Mouse (Mus musculus) forebrain, embryonic 12.5 days (tissue): Measurements from ENCODE around the gene Eral1. TPM values are rescaled to one million over a fixed set of nuclear protein-coding genes. Genes with fewer than 3 reads are reported as not detected.
"Not testable (repeated sequence)": the region's sequence is repeated elsewhere in the genome, so short reads cannot be mapped to it uniquely, and the experiment has no call there.

ENCODE experiments used
- ATAC-seq: fragments of 200-750 bp; cut with Nextera tagmentation; 2 replicates; pipeline ENCODE4 v1.8.0; 2017; ENCODE audit warnings: moderate TSS enrichment; ENCODE audit not compliant: low FRiP score
- H3K27ac ChIP-seq: fragments of 300-500 bp; sonication (generic); 2 replicates; pipeline ENCODE4 v1.5.1; 2016; ENCODE audit warnings: mild to moderate bottlenecking
- H3K27me3 ChIP-seq: fragments of 300-500 bp; sonication (generic); 2 replicates; pipeline ENCODE4 v1.6.1; 2016; ENCODE audit warnings: mild to moderate bottlenecking
- H3K36me3 ChIP-seq: fragments of 300-500 bp; sonication (generic); replicated peaks from 2 replicates; pipeline ENCODE4 v1.6.1; 2016; ENCODE audit warnings: mild to moderate bottlenecking
- H3K4me1 ChIP-seq: fragments of 300-500 bp; sonication (generic); 2 replicates; pipeline ENCODE4 v1.6.1; 2016
- H3K4me2 ChIP-seq: fragments of 300-500 bp; sonication (generic); 2 replicates; pipeline ENCODE4 v1.6.1; 2016; ENCODE audit warnings: mild to moderate bottlenecking, moderate library complexity
- H3K4me3 ChIP-seq: fragments of 300-500 bp; sonication (generic); replicated peaks from 2 replicates; pipeline ENCODE4 v1.5.1; 2016; ENCODE audit warnings: mild to moderate bottlenecking
- H3K9ac ChIP-seq: fragments of 300-500 bp; sonication (generic); 2 replicates; pipeline ENCODE4 v1.6.1; 2016; ENCODE audit warnings: mild to moderate bottlenecking
- H3K9me3 ChIP-seq: fragments of 300-500 bp; sonication (generic); 2 replicates; pipeline ENCODE4 v1.6.1; 2016
- WGBS: fragments of 180-500 bp; shearing (Covaris S2); methylation state at CpG from one replicate; pipeline ENCODE4 v1.1.7; 2016; 5-methylcytosine and 5-hydroxymethylcytosine counted together
- polyA plus RNA-seq: library from polyadenylated mRNA; unstranded; fragments of >200 nt; fragmentation: Nextera tagmentation; extraction: Ambion mirVana; gene quantifications from 2 replicates; pipeline ENCODE4 v1.2.1, GENCODE M21; 2016

The Eral1 gene
- polyA plus RNA-seq, 1 experiment from 2014 or later: 35.5 TPM

DNA sequence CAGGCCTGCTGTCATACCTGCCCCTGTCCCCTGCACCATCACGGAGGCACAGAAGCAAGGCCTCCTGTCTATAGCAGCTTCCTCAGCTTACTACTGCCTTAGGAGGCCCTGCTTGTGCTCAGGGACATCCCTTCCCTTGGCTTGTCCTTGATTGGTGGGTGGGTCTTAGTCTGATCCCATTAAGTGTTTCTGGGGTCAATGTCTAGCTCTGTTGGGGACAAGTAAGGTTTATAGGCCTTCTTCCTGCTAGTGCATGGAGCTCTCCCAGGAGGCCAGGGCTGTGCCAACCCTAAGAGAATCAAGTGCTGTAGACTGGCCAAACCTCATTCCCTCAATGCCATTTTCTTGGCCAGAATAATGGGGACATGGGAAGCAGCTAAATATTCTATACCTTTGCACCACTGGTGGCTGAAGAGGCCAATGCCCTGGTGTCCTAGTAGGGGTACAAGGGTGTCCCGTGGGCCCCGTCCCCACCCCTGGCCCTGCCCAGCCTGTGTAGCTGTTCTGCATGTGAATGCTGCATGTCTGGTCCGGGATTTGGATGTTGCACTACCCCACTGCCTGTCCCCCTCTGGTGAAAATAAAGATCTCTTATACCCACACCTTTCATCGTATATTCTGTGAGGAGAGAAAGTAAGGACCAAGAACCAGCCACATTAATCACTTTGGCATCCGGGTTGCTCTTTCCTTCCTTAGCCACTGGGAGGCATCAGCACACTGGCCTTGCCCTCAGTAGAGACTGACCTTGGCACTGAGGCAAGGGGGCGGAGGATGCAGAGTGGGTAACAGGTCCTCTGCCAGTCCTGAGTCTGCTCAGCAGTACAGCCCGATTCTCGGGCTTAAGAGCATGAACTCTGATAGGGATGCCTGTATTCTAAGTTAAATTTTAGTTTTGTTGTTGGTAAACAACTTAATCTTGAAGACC lies 20.1 kb downstream of the Eral1 start:
- Histone ChIP-seq H3K27me3 (no peaks in the 10 kb centered on the region), H3K27ac (no peak overlapping the region), H3K4me2 (no peak overlapping the region), H3K4me3 (no peak overlapping the region), H3K9ac (no peak overlapping the region), H3K36me3 (peaks cover 47% of the 10 kb centered on the region), H3K9me3 (no peaks in the 10 kb centered on the region), H3K4me1 (peaks cover 5% of the 10 kb centered on the region; the same call in 1 of the 2 replicates)
- ATAC-seq: no peak
- 67% methylated on average over 9 of the region's 9 CpGs for WGBS

DNA sequence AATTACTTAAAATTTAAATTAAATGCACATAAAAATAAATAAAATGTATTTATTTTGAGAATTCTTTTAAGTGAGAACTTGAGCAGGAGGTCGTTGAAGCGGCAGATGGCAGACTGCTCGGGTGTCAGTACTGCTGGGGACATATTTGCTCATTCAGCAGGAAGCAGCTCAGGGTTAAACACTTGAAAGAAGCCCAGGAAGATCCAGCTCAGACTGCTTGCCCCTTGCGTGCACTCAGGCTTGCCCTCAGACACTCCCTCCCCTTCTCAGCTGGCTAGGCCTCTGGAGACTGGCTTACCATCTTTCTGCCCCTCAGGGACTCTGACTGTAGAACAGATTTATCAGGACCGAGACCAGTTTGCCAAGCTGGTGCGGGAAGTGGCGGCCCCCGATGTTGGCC lies 23.2 kb downstream of the Eral1 start:
- ATAC-seq: no peak
- no peak overlapping the region for H3K27ac ChIP-seq
- no peak overlapping the region for H3K9ac ChIP-seq
- no peaks in the 10 kb centered on the region for H3K27me3 ChIP-seq
- H3K4me2 ChIP-seq: no peak overlapping the region
- H3K4me3 ChIP-seq: no peak overlapping the region
- WGBS: 86% methylated on average over 8 of the region's 8 CpGs
- peaks cover 2% of the 10 kb centered on the region; the same call in 1 of the 2 replicates for H3K4me1 ChIP-seq
- no peaks in the 10 kb centered on the region for H3K9me3 ChIP-seq
- H3K36me3 ChIP-seq: peaks cover 76% of the 10 kb centered on the region

DNA sequence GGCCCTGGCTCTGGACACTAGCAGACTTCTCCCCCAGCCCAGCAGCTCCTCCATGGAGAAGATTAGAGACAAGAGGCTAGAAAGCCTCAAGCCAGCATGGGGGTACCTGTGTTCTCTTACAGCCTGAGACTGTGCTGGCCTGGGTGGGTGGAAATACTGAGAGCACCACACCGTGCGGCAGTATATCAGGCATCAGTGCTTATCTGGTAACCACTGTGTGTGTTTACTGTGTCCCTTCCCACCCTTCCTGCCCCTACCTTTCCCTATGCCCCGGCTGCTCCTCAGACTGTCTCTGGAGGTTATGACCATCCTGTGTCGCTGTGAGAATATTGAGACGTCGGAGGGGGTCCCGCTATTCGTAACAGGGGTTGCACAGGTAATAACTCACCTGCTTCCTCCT lies 27.1 kb downstream of the Eral1 start:
- no peak overlapping the region for H3K4me3 ChIP-seq
- no peak for ATAC-seq
- no peaks in the 10 kb centered on the region for H3K27me3 ChIP-seq
- H3K4me1 ChIP-seq: no peaks in the 10 kb centered on the region
- H3K4me2 ChIP-seq: no peak overlapping the region
- no peak overlapping the region for H3K9ac ChIP-seq
- no peaks in the 10 kb centered on the region for H3K9me3 ChIP-seq
- 94% methylated on average over 8 of the region's 8 CpGs for whole genome bisulfite sequencing
- H3K27ac ChIP-seq: no peak overlapping the region
- H3K36me3 ChIP-seq: peaks cover 67% of the 10 kb centered on the region

DNA sequence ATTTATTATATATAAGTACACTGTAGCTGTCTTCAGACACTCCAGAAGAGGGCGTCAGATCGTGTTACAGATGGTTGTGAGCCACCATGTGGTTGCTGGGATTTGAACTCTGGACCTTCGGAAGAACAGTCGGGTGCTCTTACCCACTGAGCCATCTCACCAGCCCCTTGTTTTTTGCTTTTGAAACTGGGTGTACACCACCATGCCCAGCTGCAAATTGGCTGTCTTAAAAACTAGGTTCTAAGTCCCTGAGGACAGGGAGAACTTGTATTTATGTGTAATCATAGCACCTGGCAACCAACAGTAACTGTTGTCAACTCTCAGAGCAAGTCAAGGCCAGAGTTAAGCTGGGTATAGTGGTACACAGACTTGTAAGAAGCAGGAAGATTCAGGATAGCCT lies 31.5 kb downstream of the Eral1 start:
- 92% methylated on average over 4 of the region's 4 CpGs for WGBS
- not testable (repeated sequence) for H3K4me3 ChIP-seq, H3K9me3 ChIP-seq, H3K4me2 ChIP-seq, H3K27ac ChIP-seq, ATAC-seq, H3K27me3 ChIP-seq, H3K4me1 ChIP-seq, H3K9ac ChIP-seq
- peaks cover 36% of the 10 kb centered on the region for H3K36me3 ChIP-seq

DNA sequence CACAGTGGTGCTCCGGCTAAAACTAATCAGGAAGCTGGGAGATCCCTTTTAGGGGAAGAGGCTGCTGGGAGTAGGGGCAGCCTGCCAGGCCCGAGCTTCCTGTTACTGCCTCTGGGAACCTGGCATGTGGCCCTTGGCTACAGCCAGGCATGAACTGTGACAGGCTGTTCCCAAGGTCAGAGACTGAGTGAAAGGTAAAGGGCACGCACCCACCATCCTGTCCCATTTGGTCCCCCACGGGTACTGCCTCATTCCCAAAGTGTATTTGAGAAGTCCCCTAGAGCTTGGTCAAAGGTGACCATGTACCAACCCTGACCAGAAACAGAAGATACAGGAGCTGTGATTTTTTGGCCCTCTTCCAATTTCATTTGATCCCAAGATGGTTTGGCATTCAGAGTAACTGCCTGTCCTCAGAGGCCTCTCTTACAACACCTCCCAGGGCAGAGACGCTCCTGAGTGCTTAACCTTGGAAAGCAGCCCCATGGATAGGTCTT lies 35.4 kb downstream of the Eral1 start:
- Histone ChIP-seq H3K27ac (no peak overlapping the region), H3K9me3 (no peaks in the 10 kb centered on the region), H3K9ac (no peak overlapping the region), H3K4me2 (no peak overlapping the region), H3K4me3 (no peak overlapping the region), H3K27me3 (no peaks in the 10 kb centered on the region), H3K36me3 (peaks cover 24% of the 10 kb centered on the region), H3K4me1 (no peaks in the 10 kb centered on the region)
- ATAC-seq: no peak
- 85% methylated on average over 5 of the region's 5 CpGs for WGBS

DNA sequence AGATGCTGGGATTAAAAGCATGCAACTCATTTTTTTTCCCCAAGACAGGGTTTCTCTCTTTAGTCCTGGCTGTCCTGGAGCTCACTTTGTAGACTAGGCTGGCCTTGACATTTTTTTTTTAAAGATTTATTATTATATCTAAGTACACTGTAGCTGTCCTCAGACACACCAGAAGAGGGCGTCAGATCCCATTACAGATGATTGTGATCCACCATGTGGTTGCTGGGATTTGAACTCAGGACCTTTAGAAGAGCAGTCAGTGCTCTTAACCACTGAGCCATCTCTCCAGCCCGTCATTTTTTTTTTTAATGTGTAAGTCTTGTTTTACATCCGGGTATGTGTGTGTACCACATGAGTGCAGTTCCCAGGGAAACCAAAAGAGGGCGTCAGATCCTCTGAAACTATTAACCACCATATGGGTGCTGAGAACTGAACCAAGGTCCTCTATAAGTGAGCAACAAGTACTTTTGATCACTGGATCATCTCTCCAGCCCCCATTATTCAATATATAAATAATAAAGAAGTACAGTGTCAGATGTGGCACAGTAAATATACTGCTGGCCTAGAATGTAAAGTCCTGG lies 37.8 kb downstream of the Eral1 start:
- not testable (repeated sequence) for H3K4me2 ChIP-seq, H3K9ac ChIP-seq, ATAC-seq, H3K27me3 ChIP-seq, H3K27ac ChIP-seq, H3K4me3 ChIP-seq, H3K9me3 ChIP-seq
- 93% methylated on average over 4 of the region's 4 CpGs for WGBS
- H3K36me3 ChIP-seq: peaks cover 24% of the 10 kb centered on the region
- peaks cover 18% of the 10 kb centered on the region for H3K4me1 ChIP-seq

DNA sequence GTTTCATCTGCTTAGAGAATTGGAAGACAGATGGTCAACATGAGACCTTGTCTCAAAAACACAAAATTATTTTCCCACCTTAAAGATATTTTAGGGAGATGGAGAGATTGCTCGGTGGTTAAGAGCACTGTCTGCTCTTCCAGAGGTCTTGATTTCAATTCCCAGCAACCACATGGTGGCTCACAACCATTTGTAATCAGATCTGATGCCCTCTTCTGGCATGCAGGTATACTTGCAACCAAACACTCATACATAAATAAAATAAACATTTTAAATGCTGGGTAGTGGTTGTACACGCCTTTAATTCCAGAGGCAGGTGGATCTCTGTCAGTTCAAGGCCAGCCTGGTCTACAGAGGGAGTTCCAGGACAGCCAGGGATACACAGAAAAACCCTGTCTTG lies 39.3 kb downstream of the Eral1 start:
- 54% methylated on average over 2 of the region's 2 CpGs for WGBS
- Histone ChIP-seq H3K9me3 (no peaks in the 10 kb centered on the region), H3K4me2 (no peak overlapping the region), H3K4me1 (peaks cover 23% of the 10 kb centered on the region), H3K36me3 (peaks cover 18% of the 10 kb centered on the region), H3K9ac (no peak overlapping the region), H3K27me3 (no peaks in the 10 kb centered on the region), H3K27ac (no peak overlapping the region), H3K4me3 (no peak overlapping the region)
- no peak for ATAC-seq

DNA sequence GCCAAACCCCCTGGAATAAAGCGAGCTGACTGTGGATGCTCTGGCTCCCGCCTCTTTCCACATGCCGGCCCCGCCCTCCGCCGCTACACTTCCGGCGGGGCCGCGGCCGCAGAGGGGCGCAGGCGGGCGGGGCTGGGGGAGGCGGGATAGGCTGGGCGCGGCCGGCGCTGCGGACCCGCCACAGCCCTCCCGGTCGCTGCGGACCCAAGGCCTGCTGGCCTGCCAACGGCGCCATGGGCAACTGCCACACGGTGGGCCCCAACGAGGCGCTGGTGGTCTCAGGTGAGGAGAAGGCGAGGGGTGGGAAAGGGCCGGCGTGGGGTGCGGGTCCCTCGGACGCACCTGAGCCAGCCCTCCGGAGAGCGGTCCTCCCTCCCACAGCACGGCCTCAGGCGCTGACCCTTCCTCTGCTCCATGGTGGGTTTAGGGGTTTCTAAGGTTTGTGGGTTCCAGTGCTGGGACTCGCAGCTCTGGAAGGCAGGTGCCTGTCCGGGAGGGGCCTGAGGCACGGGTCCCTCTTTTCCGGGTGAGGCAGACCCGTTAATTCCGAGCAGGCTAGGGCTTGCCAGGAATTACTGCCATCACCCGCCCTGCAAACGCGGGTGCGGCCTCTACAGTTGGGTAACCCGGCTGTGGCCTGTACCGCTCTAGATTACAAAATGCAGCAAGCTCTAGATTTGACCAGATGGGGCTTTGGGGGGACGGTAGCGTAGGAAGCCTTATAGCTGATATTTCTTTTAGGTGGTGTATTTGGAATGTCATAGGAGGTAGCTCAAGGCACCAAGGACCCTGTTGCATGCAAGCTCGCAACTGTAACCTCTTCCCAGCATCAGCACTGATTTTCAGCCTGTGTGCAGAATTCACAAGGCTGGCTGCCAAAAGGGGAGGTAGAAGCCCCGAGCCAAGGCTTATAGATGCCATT lies 42.1 kb downstream of the Eral1 start, which contains the start of gene Flot2:
Flot2 (plus strand) TSS at position 101 of the 922 bp plus-strand sequence.
- H3K27me3 ChIP-seq: no peaks in the 10 kb centered on the region
- H3K4me2 ChIP-seq: peak within 1 kb of the TSS; percentile 81
- no peaks in the 10 kb centered on the region for H3K9me3 ChIP-seq
- WGBS: 3% methylated on average over 55 of the region's 55 CpGs
- H3K9ac ChIP-seq: peak within 1 kb of the TSS; percentile 95
- peaks cover 36% of the 10 kb centered on the region for H3K4me1 ChIP-seq
- ATAC-seq: peak; percentile 91
- peak within 1 kb of the TSS; percentile 82 for H3K27ac ChIP-seq
- peak within 1 kb of the TSS; percentile 91 for H3K4me3 ChIP-seq
- H3K36me3 ChIP-seq: peaks cover 29% of the 10 kb centered on the region

DNA sequence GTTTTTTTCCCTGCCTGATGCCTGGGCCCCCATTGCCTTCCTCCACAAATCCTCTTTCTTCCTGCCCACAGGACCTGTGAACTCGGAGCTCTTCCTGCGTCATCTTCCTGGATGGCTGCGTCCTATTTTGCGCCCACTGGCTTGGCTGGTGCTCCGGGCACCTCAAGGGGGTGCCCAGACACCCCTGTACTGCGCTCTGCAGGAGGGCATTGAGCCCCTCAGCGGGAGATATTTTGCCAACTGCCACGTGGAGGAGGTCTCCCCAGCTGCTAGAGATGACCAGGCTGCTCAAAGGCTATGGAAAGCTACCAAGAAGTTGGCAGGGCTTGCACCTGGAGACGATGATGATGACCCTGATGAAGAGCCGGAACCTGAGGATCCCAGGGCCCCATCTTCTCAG lies 43.4 kb downstream of the Eral1 start:
- Histone ChIP-seq H3K9ac (no peak overlapping the region), H3K4me3 (no peak overlapping the region), H3K27me3 (no peaks in the 10 kb centered on the region)

DNA sequence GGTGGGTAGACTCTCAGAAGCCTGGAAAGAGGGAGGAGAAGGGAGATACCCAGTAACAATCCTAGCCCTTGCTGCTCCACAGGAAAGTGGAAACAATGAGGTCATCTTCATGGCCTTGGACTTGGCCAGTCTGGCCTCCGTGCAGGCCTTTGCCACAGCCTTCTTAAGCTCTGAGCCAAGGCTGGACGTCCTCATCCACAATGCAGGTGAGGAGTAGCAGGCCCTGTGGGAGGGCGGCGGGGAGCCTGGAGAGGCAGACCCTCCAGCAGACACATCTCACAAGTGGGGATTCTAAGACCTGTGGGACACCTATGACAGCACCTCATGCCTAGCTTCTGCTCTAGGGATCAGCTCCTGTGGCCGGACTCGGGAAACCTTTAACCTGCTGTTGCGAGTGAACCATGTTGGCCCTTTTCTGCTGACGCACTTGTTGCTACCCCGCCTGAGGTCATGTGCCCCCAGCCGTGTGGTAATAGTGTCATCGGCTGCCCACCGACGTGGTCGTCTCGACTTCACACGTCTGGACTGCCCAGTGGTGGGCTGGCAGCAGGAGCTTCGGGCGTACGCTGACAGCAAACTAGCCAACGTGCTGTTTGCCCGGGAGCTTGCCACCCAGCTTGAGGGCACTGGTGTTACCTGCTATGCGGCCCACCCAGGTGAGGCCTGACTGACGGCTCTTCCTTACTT lies 46.1 kb downstream of the Eral1 start:
- H3K4me1 ChIP-seq: peaks cover 50% of the 10 kb centered on the region

More for the DNA sequence above, 43.4 kb downstream of the Eral1 start:
- Histone ChIP-seq H3K4me1 (peaks cover 44% of the 10 kb centered on the region), H3K9me3 (no peaks in the 10 kb centered on the region), H3K4me2 (no peak overlapping the region), H3K36me3 (peaks cover 20% of the 10 kb centered on the region), H3K27ac (no peak overlapping the region)
- WGBS: 83% methylated on average over 10 of the region's 10 CpGs
- ATAC-seq: no peak

DNA sequence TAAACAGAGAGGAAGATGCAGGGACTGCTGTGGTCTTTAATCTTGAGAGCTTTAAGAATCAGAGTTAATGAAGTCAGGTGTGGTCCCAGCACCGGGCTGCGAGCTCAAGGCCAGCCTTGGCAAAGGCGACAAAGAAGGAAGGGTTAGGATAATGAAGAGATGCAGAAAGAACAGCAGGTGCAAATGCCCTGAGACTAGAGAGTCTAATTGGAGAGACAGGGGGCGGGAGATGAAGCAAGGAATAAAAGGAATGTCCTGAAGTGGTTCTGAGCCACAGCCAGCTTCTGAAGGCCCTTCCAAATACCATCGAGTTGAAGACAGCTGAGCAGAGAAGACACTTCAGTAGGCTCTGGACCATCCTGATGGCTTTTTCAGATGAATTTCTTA lies 47.4 kb downstream of the Eral1 start:
- ATAC-seq: no peak
- WGBS: 6% methylated on average over 5 of the region's 5 CpGs
- H3K27me3 ChIP-seq: no peaks in the 10 kb centered on the region
- no peaks in the 10 kb centered on the region for H3K9me3 ChIP-seq
- peak overlapping the region; percentile 95 for H3K27ac ChIP-seq
- H3K4me1 ChIP-seq: peaks cover 38% of the 10 kb centered on the region
- peak overlapping the region; percentile 86 for H3K9ac ChIP-seq
- H3K4me2 ChIP-seq: peak overlapping the region; percentile 91
- H3K4me3 ChIP-seq: peak overlapping the region; percentile 68
- H3K36me3 ChIP-seq: peaks cover 37% of the 10 kb centered on the region

More for the DNA sequence above, 46.1 kb downstream of the Eral1 start:
- H3K9me3 ChIP-seq: no peaks in the 10 kb centered on the region
- H3K36me3 ChIP-seq: peaks cover 24% of the 10 kb centered on the region
- no peak overlapping the region for H3K4me2 ChIP-seq
- H3K4me3 ChIP-seq: no peak overlapping the region
- H3K27me3 ChIP-seq: no peaks in the 10 kb centered on the region
- 92% methylated on average over 23 of the region's 23 CpGs for WGBS
- no peak overlapping the region for H3K27ac ChIP-seq
- ATAC-seq: no peak
- no peak overlapping the region for H3K9ac ChIP-seq
